In genomic region chr13:101024971-101025370, GRCm38 (mm10) we compare ENCODE assay signal across 23 mouse cellular contexts.
DNase-seq lines count a peak whose midpoint lies in the region; ATAC-seq and TF ChIP-seq lines count a peak whose summit lies in the region.
"Had no signal": no experiment of that assay in that cellular context is flagged by ENCODE, and none has a peak within 500 bp of the region (broad histone marks: within the 10 kb centered on the region; RNA-seq: fewer than 3 reads in every experiment).

No protein-coding gene starts in this region.

- TF ChIP-seq EP300 in stomach, postnatal 0 days (optimal IDR thresholded peaks at IDR 0.05), result no peak

- TF ChIP-seq CTCF in stomach, postnatal 0 days (IDR thresholded peaks at IDR 0.05; ENCODE audit: low read depth), result no peak

- no peaks in the 10 kb centered on the region for H3K27me3 ChIP-seq in kidney, embryonic 16.5 days (ENCODE audit: insufficient read depth, low read length)
- H3K27me3 ChIP-seq in stomach, postnatal 0 days (ENCODE audit: control insufficient read depth, insufficient read depth, low read length), result no peaks in the 10 kb centered on the region
- H3K27me3 ChIP-seq: forebrain, embryonic 13.5 days; heart, embryonic 15.5 days; hindbrain, embryonic 13.5 days; Patski had no signal

- no peaks in the 10 kb centered on the region for H3K36me3 ChIP-seq in kidney, embryonic 16.5 days (ENCODE audit: insufficient read depth, low read length)
- H3K36me3 ChIP-seq in stomach, postnatal 0 days (ENCODE audit: control insufficient read depth, insufficient read depth, low read length), result no peaks in the 10 kb centered on the region
- H3K36me3 ChIP-seq: embryonic facial prominence, embryonic 10.5 days; heart, embryonic 15.5 days; hindbrain, embryonic 13.5 days had no signal

- 94% methylated on average over 2 of the region's 2 CpGs for WGBS in kidney, embryonic 16.5 days
- 83% methylated on average over 2 of the region's 2 CpGs for WGBS in stomach, postnatal 0 days

- no peak overlapping the region for H3K4me2 ChIP-seq in kidney, embryonic 16.5 days (replicated peaks; ENCODE audit: low read depth, low read length)
- no peak overlapping the region for H3K4me2 ChIP-seq in stomach, postnatal 0 days (replicated peaks; ENCODE audit: low read depth)
- H3K4me2 ChIP-seq: forebrain, embryonic 13.5 days; heart, embryonic 11.5 days; heart, embryonic 15.5 days; hindbrain, embryonic 13.5 days had no signal

- no peak for DNase-seq in frontal cortex, postnatal 14 days (ENCODE audit: low spot score in 2 of 2)
- DNase-seq in layer of hippocampus, adult 11-12 months (ENCODE audit: low spot score), result peak; percentile 13
- no peak for DNase-seq in layer of hippocampus, postnatal 10 days (ENCODE audit: low spot score in 2 of 2)
- DNase-seq in right cerebral cortex, adult 2 months (ENCODE audit: low spot score in 2 of 2), result peak; percentile 14 to 15
- DNase-seq in right cerebral cortex, postnatal 10 days (ENCODE audit: low spot score in 2 of 2), result no peak
- DNase-seq in stomach, postnatal 0 days (ENCODE audit: low spot score), result no peak
- DNase-seq: adrenal gland, postnatal 14 days; cerebellum, adult 18-20 months; cerebellum, adult 9-11 months; forebrain, postnatal 0 days; gastrocnemius, postnatal 36 days; heart, adult 18-20 months; heart, postnatal 14 days had no signal

- no peak overlapping the region for H3K9ac ChIP-seq in kidney, embryonic 16.5 days (replicated peaks; ENCODE audit: low read length)
- H3K9ac ChIP-seq in stomach, postnatal 0 days (ENCODE audit: low read length), result no peak overlapping the region
- H3K9ac ChIP-seq: forebrain, embryonic 13.5 days; forebrain, postnatal 0 days; heart, embryonic 15.5 days; hindbrain, embryonic 13.5 days had no signal

- ATAC-seq in frontal cortex, adult (ENCODE audit: low TSS enrichment), result peak; percentile 82
- ATAC-seq in kidney, embryonic 16.5 days (ENCODE audit: low FRiP score, low TSS enrichment), result no peak
- no peak for ATAC-seq in stomach, postnatal 0 days (ENCODE audit: low FRiP score, low TSS enrichment)
- ATAC-seq: activated CD4-positive, CD25-positive, alpha-beta regulatory T cell, adult 4 months; forebrain, embryonic 13.5 days; forebrain, postnatal 0 days; hindbrain, postnatal 0 days; Patski had no signal

- no peak overlapping the region for H3K4me3 ChIP-seq in kidney, embryonic 16.5 days (ENCODE audit: low read length)
- no peak overlapping the region for H3K4me3 ChIP-seq in stomach, postnatal 0 days (ENCODE audit: low read depth, low read length)
- H3K4me3 ChIP-seq: embryonic facial prominence, embryonic 10.5 days; forebrain, embryonic 13.5 days; heart, embryonic 15.5 days; hindbrain, embryonic 13.5 days had no signal

- no peaks in the 10 kb centered on the region for H3K9me3 ChIP-seq in kidney, embryonic 16.5 days (ENCODE audit: low read length)
- no peaks in the 10 kb centered on the region for H3K9me3 ChIP-seq in stomach, postnatal 0 days (ENCODE audit: control insufficient read depth, low read length)
- H3K9me3 ChIP-seq: embryonic facial prominence, embryonic 10.5 days; forebrain, embryonic 13.5 days; heart, embryonic 15.5 days; hindbrain, embryonic 13.5 days had no signal

- H3K27ac ChIP-seq in kidney, embryonic 16.5 days (ENCODE audit: low read length), result no peak overlapping the region
- no peak overlapping the region for H3K27ac ChIP-seq in stomach, postnatal 0 days (replicated peaks)
- H3K27ac ChIP-seq: embryonic facial prominence, embryonic 10.5 days; forebrain, embryonic 13.5 days; heart, embryonic 15.5 days; hindbrain, embryonic 13.5 days; hindbrain, postnatal 0 days had no signal

- no peaks in the 10 kb centered on the region for H3K4me1 ChIP-seq in kidney, embryonic 16.5 days (ENCODE audit: insufficient read depth, low read length)
- H3K4me1 ChIP-seq in stomach, postnatal 0 days (replicated peaks; ENCODE audit: control insufficient read depth, insufficient read depth), result no peaks in the 10 kb centered on the region
- H3K4me1 ChIP-seq: embryonic facial prominence, embryonic 10.5 days; forebrain, embryonic 13.5 days; heart, embryonic 15.5 days; hindbrain, embryonic 13.5 days had no signal

Comparison
In these comparisons a context has a peak if more than half of its experiments do, and no peak if none do; other contexts are left out.
1. DNase-seq: peak in layer of hippocampus, adult 11-12 months (single experiment) and right cerebral cortex, adult 2 months (2 of 2); none in frontal cortex, postnatal 14 days (0 of 2), layer of hippocampus, postnatal 10 days (0 of 2), right cerebral cortex, postnatal 10 days (0 of 2) and stomach, postnatal 0 days (single experiment).